Mouse (Mus musculus): Measurements from ENCODE around the gene Siglec1.
"Not testable (repeated sequence)": the region's sequence is repeated elsewhere in the genome, so short reads cannot be mapped to it uniquely, and the experiment has no call there.

The Siglec1 gene

GRCm38 (mm10) chr2:131052862-131053418 is 33.6 kb downstream of the Siglec1 start:
- DNase-seq (ENCODE audit: low spot score in 2 of 2): no peak

GRCm38 (mm10) chr2:131052043-131052442 is 34.5 kb downstream of the Siglec1 start:
- no peak for DNase-seq (ENCODE audit: low spot score in 2 of 2)

GRCm38 (mm10) chr2:131046025-131046424 is 40.5 kb downstream of the Siglec1 start:
- DNase-seq (ENCODE audit: low spot score in 2 of 2): no peak

- DNase-seq (ENCODE audit: low spot score in 2 of 2): no peak
Measured at GRCm38 (mm10) chr2:131044989-131045720, 41.4 kb downstream of the Siglec1 start.

GRCm38 (mm10) chr2:131044354-131044852 is 42.2 kb downstream of the Siglec1 start:
- no peak for DNase-seq (ENCODE audit: low spot score in 2 of 2)

GRCm38 (mm10) chr2:131042988-131043387 is 43.6 kb downstream of the Siglec1 start, which contains the start of gene Gfra4:
Gene Gfra4 (minus strand): TSS chr2:131043088.
- DNase-seq (ENCODE audit: low spot score in 2 of 2): no peak

- no peak for DNase-seq (ENCODE audit: low spot score in 2 of 2)
Measured at GRCm38 (mm10) chr2:131040854-131041825, 45.4 kb downstream of the Siglec1 start.

GRCm38 (mm10) chr2:131038675-131039074 is 47.9 kb downstream of the Siglec1 start:
- DNase-seq (ENCODE audit: low spot score in 2 of 2): no peak

GRCm38 (mm10) chr2:131038197-131038596 is 48.4 kb downstream of the Siglec1 start:
- no peak for DNase-seq (ENCODE audit: low spot score in 2 of 2)

- no peak for DNase-seq (ENCODE audit: low spot score in 2 of 2)
Measured at GRCm38 (mm10) chr2:131037226-131037990, 49.2 kb downstream of the Siglec1 start.

GRCm38 (mm10) chr2:131036757-131037156 is 49.8 kb downstream of the Siglec1 start:
- no peak for DNase-seq (ENCODE audit: low spot score in 2 of 2)

- no peak for DNase-seq (ENCODE audit: low spot score in 2 of 2)
Measured at GRCm38 (mm10) chr2:131036343-131036742, 50.2 kb downstream of the Siglec1 start.

GRCm38 (mm10) chr2:131031406-131031805 is 55.2 kb downstream of the Siglec1 start:
- DNase-seq (ENCODE audit: low spot score in 2 of 2): not testable (repeated sequence)

GRCm38 (mm10) chr2:131030998-131031397 is 55.6 kb downstream of the Siglec1 start:
- no peak for DNase-seq (ENCODE audit: low spot score in 2 of 2)

GRCm38 (mm10) chr2:131030561-131030960 is 56.0 kb downstream of the Siglec1 start:
- DNase-seq (ENCODE audit: low spot score in 2 of 2): no peak

- DNase-seq (ENCODE audit: low spot score in 2 of 2): no peak
Measured at GRCm38 (mm10) chr2:131029065-131029935, 57.3 kb downstream of the Siglec1 start.

GRCm38 (mm10) chr2:131026941-131027340 is 59.6 kb downstream of the Siglec1 start:
- no peak for DNase-seq (ENCODE audit: low spot score in 2 of 2)

GRCm38 (mm10) chr2:131025230-131025629 is 61.3 kb downstream of the Siglec1 start:
- DNase-seq (ENCODE audit: low spot score in 2 of 2): no peak
